Mouse (Mus musculus) layer of hippocampus, adult 2 months (tissue): ENCODE measurements around the gene Tfpt. TPM values are rescaled to one million over a fixed set of nuclear protein-coding genes. Genes with fewer than 3 reads are reported as not detected.
"Not testable (repeated sequence)": the region's sequence is repeated elsewhere in the genome, so short reads cannot be mapped to it uniquely, and the experiment has no call there.

Experiments used
- DNase-seq, 2 experiments: peaks; one replicate each; pipeline ENCODE4 v3.0.0; 2022; ENCODE audit warnings: low spot score in 2 of 2
- H3K27ac ChIP-seq: fragments of 200-600 bp; 2 replicates; pipeline ENCODE4 v1.8.1; 2022
- H3K4me3 ChIP-seq: fragments of 200-600 bp; 2 replicates; pipeline ENCODE4 v1.8.1; 2022; ENCODE audit warnings: mild to moderate bottlenecking
- CTCF ChIP-seq: fragments of 200-600 bp; conservative IDR thresholded peaks from 2 replicates; pipeline ENCODE4 v1.8.1; 2022; ENCODE audit warnings: antibody characterized with exemption, mild to moderate bottlenecking, moderate library complexity
- microRNA-seq, 2 experiments: library from miRNA; unstranded; fragments of <30 nt; microRNA quantifications; one replicate each; pipeline ENCODE4 v1.2.0; 2021
- total RNA-seq, 2 experiments: library from RNA; stranded (reverse); gene quantifications; 2 replicates each; pipeline ENCODE4 v1.2.3; 2021

The Tfpt gene
- total RNA-seq, 2 experiments from 2014 or later: 43.7 to 51.9 TPM

- Histone ChIP-seq H3K27ac (peak overlapping the region; percentile 64; the same call in 1 of the 2 replicates), H3K4me3 (no peak overlapping the region)
- peak in 1 of 2 experiments; percentile 26 for DNase-seq
- no peak for TF ChIP-seq CTCF
Measured at GRCm38 (mm10) chr7:3585763-3586162, 44.0 kb downstream of the Tfpt start.

DNA sequence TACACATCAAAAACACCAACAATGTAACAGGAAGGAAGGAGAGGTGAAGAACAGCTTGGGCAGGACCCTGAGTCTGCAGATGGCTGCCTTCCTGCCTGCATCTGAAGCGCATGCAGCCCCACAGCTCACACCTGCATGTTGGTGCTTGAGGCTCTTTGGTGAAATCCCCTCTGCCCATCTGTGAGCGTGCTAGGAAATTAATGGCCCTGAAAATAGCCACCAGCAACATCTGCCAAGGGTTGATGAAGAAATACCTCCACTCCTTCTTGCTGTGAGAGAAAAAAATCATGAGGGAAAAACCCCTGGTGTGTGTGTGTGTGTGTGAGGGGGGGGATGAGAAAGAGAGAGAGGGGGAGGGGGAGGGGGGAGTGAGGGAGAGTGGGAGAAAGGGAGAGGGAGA, 49.7 kb downstream of the Tfpt start:
- TF ChIP-seq CTCF: no peak
- H3K4me3 ChIP-seq: no peak overlapping the region
- no peak overlapping the region for H3K27ac ChIP-seq
- no peak for DNase-seq

DNA sequence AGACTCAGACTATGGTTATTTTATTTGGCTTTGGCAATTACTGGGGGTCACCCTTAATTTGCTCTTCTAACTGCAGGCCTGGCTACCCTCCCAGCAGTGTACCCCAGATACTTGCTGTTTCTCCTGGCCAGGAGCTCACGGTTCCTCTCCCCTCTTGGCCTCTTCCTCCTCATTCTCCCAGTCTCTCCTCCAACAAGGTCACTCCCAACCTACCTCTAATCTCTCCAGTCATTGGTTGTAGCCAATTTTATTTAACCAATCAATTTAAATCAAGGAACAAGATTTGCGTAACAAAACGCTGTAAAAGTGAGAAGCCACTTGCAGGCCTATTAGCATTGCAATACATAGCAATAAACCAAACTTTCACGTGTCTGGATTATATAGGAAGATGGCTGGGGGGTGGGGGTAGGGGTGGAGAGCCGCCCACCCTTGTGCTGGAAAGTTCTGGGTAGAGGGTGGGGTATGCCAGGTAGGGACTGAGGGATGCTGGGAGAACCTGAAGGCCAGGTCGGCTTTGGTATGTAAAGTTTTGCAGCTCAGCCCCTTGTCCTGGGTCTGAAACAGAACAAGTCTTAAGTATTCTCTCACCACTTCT, 50.7 kb downstream of the Tfpt start:
- DNase-seq: no peak
- Histone ChIP-seq H3K4me3 (no peak overlapping the region), H3K27ac (no peak overlapping the region)
- TF ChIP-seq CTCF: no peak

- peak; percentile 45 for TF ChIP-seq CTCF
Measured at GRCm38 (mm10) chr7:3578196-3578595, 51.5 kb downstream of the Tfpt start.

GRCm38 (mm10) chr7:3576354-3577124, 53.2 kb downstream of the Tfpt start:
- no peak overlapping the region for H3K27ac ChIP-seq
- DNase-seq: no peak
- no peak overlapping the region for H3K4me3 ChIP-seq
- TF ChIP-seq CTCF: no peak

More at GRCm38 (mm10) chr7:3578196-3578595, 51.5 kb downstream of the Tfpt start:
- H3K4me3 ChIP-seq: no peak overlapping the region
- no peak overlapping the region for H3K27ac ChIP-seq
- no peak for DNase-seq

- Histone ChIP-seq H3K4me3 (no peak overlapping the region), H3K27ac (peak overlapping the region; percentile 58)
- TF ChIP-seq CTCF: peak; percentile 79
- DNase-seq: peak; percentile 54 to 69
Measured at GRCm38 (mm10) chr7:3574216-3574615, 55.5 kb downstream of the Tfpt start.

DNA sequence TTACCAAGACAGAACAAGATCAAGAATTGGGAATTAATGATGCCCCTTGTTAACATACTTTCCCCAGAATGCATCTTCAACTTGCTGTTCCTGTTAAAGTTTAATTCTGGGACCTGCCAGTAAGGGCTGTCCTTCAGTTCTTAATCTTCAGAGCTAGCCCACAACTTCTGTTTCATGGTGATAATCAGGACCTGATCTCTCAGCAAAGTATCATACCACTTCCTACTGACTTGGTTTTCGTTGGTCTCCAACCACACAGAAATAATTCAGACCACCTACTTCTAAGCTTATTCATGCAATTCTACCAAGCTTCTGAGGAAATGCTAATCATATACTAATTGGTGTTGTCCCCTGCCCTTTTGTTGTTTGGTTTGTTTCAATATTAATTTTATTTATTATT, 57.9 kb downstream of the Tfpt start:
- Histone ChIP-seq H3K27ac (no peak overlapping the region), H3K4me3 (no peak overlapping the region)
- TF ChIP-seq CTCF: no peak
- no peak for DNase-seq

DNA sequence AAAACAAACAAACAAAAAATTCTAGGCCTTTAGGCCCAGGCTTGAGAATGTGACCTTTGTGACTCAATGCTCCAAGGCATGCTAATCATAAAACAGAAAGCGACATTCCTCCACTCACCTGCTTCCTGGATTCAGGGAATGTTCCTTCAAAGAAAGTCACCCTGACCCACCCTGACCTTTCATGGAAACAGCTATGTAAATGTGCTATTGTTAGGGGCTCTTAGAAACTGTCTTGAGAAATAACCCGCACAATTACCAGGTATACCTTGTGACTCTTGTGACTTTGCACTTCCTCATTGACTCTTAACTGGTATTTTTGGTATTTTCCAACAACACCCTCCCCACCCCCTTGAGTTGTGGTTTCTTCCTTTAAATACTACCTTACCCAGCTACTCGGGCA, 59.1 kb downstream of the Tfpt start:
- not testable (repeated sequence) for DNase-seq, H3K4me3 ChIP-seq, H3K27ac ChIP-seq

Small RNA genes lying within 50 kb of the gene (microRNA-seq; reads per million reads assigned to microRNA genes)
- gene Gm25100: 0 reads per million in 2 experiments
- 4.1 to 5.8 reads per million in 2 experiments for gene Mir3572

Other genes starting within 250 kb of the Tfpt start
- gene Cacng8, start 239.2 kb downstream of the Tfpt start, total RNA-seq: 100 to 1,000 TPM; 411 to 415 TPM
- 1 to 10 TPM; 1.9 to 2.2 TPM for gene Cacng6, start 205.7 kb downstream of the Tfpt start, total RNA-seq
- not detected for gene Tarm1, start 127.3 kb downstream of the Tfpt start, total RNA-seq
- 1 to 10 TPM in 1 of 2 experiments, under 1 TPM in 1; 0.56 to 1.5 TPM for gene Oscar, start 13.8 kb downstream of the Tfpt start, total RNA-seq
- gene Ndufa3, start 12.6 kb downstream of the Tfpt start, total RNA-seq: 100 to 1,000 TPM; 537 to 571 TPM
- gene Prpf31, start 56 bp upstream of the Tfpt start, total RNA-seq: 10 to 100 TPM; 55.5 to 59.2 TPM
- gene Cnot3, start 15.3 kb upstream of the Tfpt start, total RNA-seq: 10 to 100 TPM; 67.9 to 71.5 TPM
- gene Leng1, start 35.9 kb upstream of the Tfpt start, total RNA-seq: 1 to 10 TPM; 5.3 to 5.6 TPM
- gene Tmc4, start 47.6 kb upstream of the Tfpt start, total RNA-seq: 1 to 10 TPM; 4.3 to 9.7 TPM
- gene Tsen34, start 62.9 kb upstream of the Tfpt start, total RNA-seq: 10 to 100 TPM; 80.2 to 84.8 TPM
- 100 to 1,000 TPM; 160 to 170 TPM for gene Mboat7, start 63.6 kb upstream of the Tfpt start, total RNA-seq
- 100 to 1,000 TPM; 387 to 404 TPM for gene Rps9, start 74.1 kb upstream of the Tfpt start, total RNA-seq
- gene Pirb, start 90.5 kb upstream of the Tfpt start, total RNA-seq: under 1 TPM in 1 of 2 experiments, not detected in 1; 0.36 TPM
- gene Gm15448, start 195.8 kb upstream of the Tfpt start, total RNA-seq: not detected
- gene Pira2, start 215.1 kb upstream of the Tfpt start, total RNA-seq: not detected